Mouse (Mus musculus) cortical plate, adult 2 months (tissue): ENCODE measurements at regions not wholly inside any gene's neighbourhood (a gene's known extent, or its start where the extent isn't known, plus 50 kb on each side); places are given as distances from the start of the nearest gene placed in this dataset.
"Not testable (repeated sequence)": the region's sequence is repeated elsewhere in the genome, so short reads cannot be mapped to it uniquely, and the experiment has no call there.

Experiments used
- H3K27ac ChIP-seq: fragments of 200-500 bp; 2 replicates; pipeline ENCODE4 v1.5.1; 2012; ENCODE audit warnings: low read length, control low read depth, inconsistent platforms; ENCODE audit not compliant: insufficient read depth
- H3K4me1 ChIP-seq: fragments of 200-500 bp; 2 replicates; pipeline ENCODE4 v1.6.1; 2011; ENCODE audit warnings: low read length; ENCODE audit not compliant: control insufficient read depth, insufficient read depth
- H3K4me3 ChIP-seq: fragments of 200-500 bp; 2 replicates; pipeline ENCODE4 v1.5.1; 2011; ENCODE audit warnings: mild to moderate bottlenecking, low read length, control low read depth; ENCODE audit not compliant: insufficient read depth
- CTCF ChIP-seq: fragments of 200-500 bp; IDR thresholded peaks from 2 replicates; pipeline ENCODE4 v1.5.1; 2011; ENCODE audit warnings: mild to moderate bottlenecking, control low read depth, low read length; ENCODE audit not compliant: insufficient read depth; ENCODE audit errors: extremely low read depth
- POLR2A ChIP-seq: fragments of 200-500 bp; IDR thresholded peaks from 2 replicates; pipeline ENCODE4 v1.6.1; 2011; ENCODE audit warnings: mild to moderate bottlenecking, low read length, control low read depth; ENCODE audit not compliant: insufficient read depth; ENCODE audit errors: extremely low read depth

DNA sequence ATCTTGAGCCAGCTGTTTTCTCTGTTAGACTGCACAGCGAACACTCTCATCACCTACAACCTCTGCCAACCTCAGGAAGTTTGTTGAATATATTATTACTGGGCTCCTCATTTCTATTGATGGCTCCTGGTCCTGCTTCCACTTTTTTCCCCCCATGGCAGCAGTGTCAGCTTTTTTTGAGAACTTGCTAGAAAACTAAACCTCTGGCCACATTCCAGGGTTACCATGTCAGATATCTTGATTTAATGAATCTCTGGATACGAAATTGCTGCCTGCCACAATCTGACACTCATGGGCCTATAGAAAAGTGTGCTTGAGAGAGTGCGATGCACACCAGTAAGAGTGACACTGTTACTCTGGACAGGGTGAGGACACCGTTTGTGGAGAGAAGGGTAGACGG lies 170.6 kb upstream of the Slc25a13 start:
- Histone ChIP-seq H3K4me3 (no peak overlapping the region), H3K4me1 (no peaks in the 10 kb centered on the region), H3K27ac (no peak overlapping the region)
- TF ChIP-seq POLR2A (no peak), CTCF (no peak)

DNA sequence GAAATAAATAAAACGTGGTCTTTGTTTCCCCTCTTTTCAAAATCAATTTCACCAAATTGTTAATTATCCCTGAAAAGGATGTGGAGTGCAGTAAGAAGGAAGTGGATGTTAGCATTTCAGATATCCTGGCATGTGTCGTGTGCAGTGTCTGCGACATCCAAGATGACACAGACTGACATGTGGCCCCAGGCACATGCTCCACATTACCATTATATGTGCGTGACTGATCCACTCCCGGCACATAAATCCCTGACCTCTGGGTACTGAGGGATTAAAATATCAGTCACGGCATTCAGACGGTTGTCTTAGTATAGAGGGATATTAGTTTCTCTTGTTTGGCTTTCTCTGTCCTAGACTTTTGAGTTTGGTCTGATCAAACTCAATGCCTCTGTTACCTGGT lies 168.0 kb upstream of the Slc25a13 start:
- Histone ChIP-seq H3K4me3 (no peak overlapping the region), H3K27ac (no peak overlapping the region), H3K4me1 (no peaks in the 10 kb centered on the region)
- TF ChIP-seq CTCF (no peak), POLR2A (no peak)

DNA sequence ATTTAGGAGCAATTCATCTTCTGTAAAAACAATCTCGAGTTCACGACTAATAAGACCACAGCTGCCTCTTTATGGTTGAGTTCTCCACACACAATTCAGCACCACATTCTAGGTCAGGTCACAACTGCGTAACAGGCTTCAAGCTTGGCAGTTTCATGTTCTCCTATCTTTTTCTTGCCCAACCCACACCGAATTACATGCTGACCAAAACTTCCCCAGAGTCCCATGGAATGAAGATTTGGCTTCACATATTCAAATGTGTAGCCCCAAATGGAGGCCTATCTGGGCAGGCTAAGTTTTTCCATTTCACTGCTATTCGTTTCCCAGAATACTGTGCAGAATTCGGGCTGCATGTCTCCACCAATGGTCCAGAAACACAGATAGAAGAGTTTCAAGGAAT lies 167.5 kb upstream of the Slc25a13 start:
- no peak overlapping the region for H3K27ac ChIP-seq
- H3K4me1 ChIP-seq, result no peaks in the 10 kb centered on the region
- H3K4me3 ChIP-seq, result no peak overlapping the region
- TF ChIP-seq CTCF, result no peak
- TF ChIP-seq POLR2A, result no peak

DNA sequence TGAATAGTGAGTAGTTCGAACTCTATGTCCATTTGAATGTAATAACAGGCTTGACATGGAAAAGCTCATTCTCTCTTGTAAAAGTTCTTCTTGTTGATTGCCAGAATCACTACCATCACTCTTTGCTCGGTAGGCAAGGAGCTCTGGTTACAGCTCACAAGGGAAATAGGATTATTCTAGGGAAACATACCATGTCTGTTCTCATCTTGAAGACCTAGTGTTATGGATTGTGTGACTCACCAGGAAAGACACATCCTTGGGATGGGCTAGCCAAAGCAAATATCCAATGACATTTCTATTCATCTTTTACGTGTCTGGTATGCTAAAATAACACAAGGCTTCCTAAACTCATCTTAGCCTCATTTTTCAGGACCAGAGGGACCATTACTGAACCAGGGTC lies 155.4 kb upstream of the Slc25a13 start:
- TF ChIP-seq CTCF (no peak), POLR2A (no peak)
- Histone ChIP-seq H3K27ac (no peak overlapping the region), H3K4me3 (no peak overlapping the region), H3K4me1 (no peaks in the 10 kb centered on the region)

GRCm38 (mm10) chr6:6371444-6372093 lies 154.6 kb upstream of the Slc25a13 start:
- Histone ChIP-seq H3K27ac (no peak overlapping the region), H3K4me1 (no peaks in the 10 kb centered on the region), H3K4me3 (no peak overlapping the region)
- TF ChIP-seq POLR2A (no peak), CTCF (no peak)

- Histone ChIP-seq H3K27ac (no peak overlapping the region), H3K4me3 (no peak overlapping the region), H3K4me1 (no peaks in the 10 kb centered on the region)
- TF ChIP-seq CTCF (no peak), POLR2A (no peak)
Measured at GRCm38 (mm10) chr6:6364037-6364436, 147.1 kb upstream of the Slc25a13 start.

- TF ChIP-seq CTCF (no peak), POLR2A (no peak)
- H3K4me1 ChIP-seq, result no peaks in the 10 kb centered on the region
Measured at GRCm38 (mm10) chr6:6362678-6363354, 145.8 kb upstream of the Slc25a13 start.

DNA sequence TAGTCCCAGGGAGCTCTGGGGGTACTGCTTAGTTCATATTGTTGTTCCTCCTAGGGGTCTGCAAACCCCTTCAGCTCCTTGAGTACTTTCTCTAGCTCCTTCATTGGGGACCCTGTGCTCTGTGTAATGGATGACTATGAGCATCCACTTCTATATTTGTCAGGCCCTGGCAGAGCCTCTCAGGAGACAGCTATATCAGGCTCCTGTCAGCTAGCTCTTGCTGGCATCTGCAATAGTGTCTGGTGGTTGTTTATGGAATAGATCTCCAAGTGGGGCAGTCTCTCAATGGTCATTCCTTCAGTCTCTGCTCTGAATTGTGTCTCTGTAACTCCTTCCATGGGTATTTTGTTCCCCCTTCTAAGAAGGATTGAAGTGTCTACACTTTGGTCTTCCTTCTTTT lies 144.2 kb upstream of the Slc25a13 start:
- H3K4me1 ChIP-seq, result not testable (repeated sequence)

More at GRCm38 (mm10) chr6:6362678-6363354, 145.8 kb upstream of the Slc25a13 start:
- no peak overlapping the region for H3K27ac ChIP-seq
- no peak overlapping the region for H3K4me3 ChIP-seq

GRCm38 (mm10) chr6:6357477-6357876 lies 140.5 kb upstream of the Slc25a13 start:
- H3K4me1 ChIP-seq, result no peaks in the 10 kb centered on the region
- TF ChIP-seq CTCF, result no peak
- no peak for TF ChIP-seq POLR2A

More for the DNA sequence above, 144.2 kb upstream of the Slc25a13 start:
- H3K4me3 ChIP-seq, H3K27ac ChIP-seq: not testable (repeated sequence)

DNA sequence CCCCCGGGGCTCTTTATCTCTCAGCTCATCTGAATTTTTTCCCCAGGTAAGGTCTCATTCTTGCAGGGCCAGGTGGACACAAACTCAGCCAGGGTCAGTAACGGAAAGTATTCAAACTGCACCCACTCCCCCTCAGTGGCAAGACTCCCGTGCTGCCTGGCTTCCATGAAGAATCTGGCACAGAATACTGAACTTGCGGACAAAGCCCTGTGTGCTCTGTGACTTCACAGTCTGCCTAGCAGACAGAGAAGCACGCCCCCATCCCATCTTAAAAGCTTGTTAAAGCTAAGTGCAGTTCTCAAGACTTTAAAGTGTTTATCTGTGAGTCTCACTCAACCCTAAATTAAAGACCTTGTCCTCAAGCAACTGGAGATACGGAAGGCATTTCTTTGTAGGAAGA lies 140.0 kb upstream of the Slc25a13 start:
- Histone ChIP-seq H3K4me3 (no peak overlapping the region), H3K4me1 (no peaks in the 10 kb centered on the region), H3K27ac (no peak overlapping the region)
- no peak for TF ChIP-seq CTCF
- TF ChIP-seq POLR2A, result no peak

More at GRCm38 (mm10) chr6:6357477-6357876, 140.5 kb upstream of the Slc25a13 start:
- Histone ChIP-seq H3K27ac (no peak overlapping the region), H3K4me3 (no peak overlapping the region)

GRCm38 (mm10) chr6:6335251-6335650 lies 118.3 kb upstream of the Slc25a13 start:
- TF ChIP-seq POLR2A (no peak), CTCF (no peak)
- Histone ChIP-seq H3K27ac (no peak overlapping the region), H3K4me3 (no peak overlapping the region), H3K4me1 (no peaks in the 10 kb centered on the region)
